Mouse (Mus musculus) embryo, embryonic 10 days (tissue): ENCODE data around the gene Drosha.
"Not testable (repeated sequence)": the region's sequence is repeated elsewhere in the genome, so short reads cannot be mapped to it uniquely, and the experiment has no call there.

Experiments
- DNase-seq: peaks from one replicate; pipeline ENCODE4 v3.0.0-alpha.2; 2015; ENCODE audit warnings: low spot score

Gene Drosha

GRCm38 (mm10) chr15:12937326-12937725 is 112.7 kb downstream of the Drosha start:
- DNase-seq = not testable (repeated sequence)

- DNase-seq = no peak
Observed at GRCm38 (mm10) chr15:12941106-12941505, 116.5 kb downstream of the Drosha start.

GRCm38 (mm10) chr15:12941651-12942180 is 117.1 kb downstream of the Drosha start:
- DNase-seq = peak; percentile 15

GRCm38 (mm10) chr15:12942424-12942823 is 117.8 kb downstream of the Drosha start:
- DNase-seq = no peak

- no peak for DNase-seq
Observed at GRCm38 (mm10) chr15:12958051-12958450, 133.4 kb downstream of the Drosha start.

GRCm38 (mm10) chr15:12962179-12962578 is 137.6 kb downstream of the Drosha start:
- DNase-seq = no peak

GRCm38 (mm10) chr15:12965209-12965608 is 140.6 kb downstream of the Drosha start:
- no peak for DNase-seq

- DNase-seq = no peak
Observed at GRCm38 (mm10) chr15:12968815-12969214, 144.2 kb downstream of the Drosha start.

GRCm38 (mm10) chr15:12972441-12972840 is 147.8 kb downstream of the Drosha start:
- DNase-seq = no peak
